Mouse (Mus musculus) c-Kit-positive CD71-positive TER-119-negative erythroid progenitor cells, embryonic 14.5 days (primary cell): ENCODE data around the gene Tbxas1.
A peak's percentile ranks its signal among the peaks of the same experiment; 100 is the strongest.

Source experiments
- DNase-seq: peaks from one replicate; pipeline ENCODE4 v3.0.0-alpha.2; 2013; ENCODE audit warnings: low read depth

The Tbxas1 gene

DNA sequence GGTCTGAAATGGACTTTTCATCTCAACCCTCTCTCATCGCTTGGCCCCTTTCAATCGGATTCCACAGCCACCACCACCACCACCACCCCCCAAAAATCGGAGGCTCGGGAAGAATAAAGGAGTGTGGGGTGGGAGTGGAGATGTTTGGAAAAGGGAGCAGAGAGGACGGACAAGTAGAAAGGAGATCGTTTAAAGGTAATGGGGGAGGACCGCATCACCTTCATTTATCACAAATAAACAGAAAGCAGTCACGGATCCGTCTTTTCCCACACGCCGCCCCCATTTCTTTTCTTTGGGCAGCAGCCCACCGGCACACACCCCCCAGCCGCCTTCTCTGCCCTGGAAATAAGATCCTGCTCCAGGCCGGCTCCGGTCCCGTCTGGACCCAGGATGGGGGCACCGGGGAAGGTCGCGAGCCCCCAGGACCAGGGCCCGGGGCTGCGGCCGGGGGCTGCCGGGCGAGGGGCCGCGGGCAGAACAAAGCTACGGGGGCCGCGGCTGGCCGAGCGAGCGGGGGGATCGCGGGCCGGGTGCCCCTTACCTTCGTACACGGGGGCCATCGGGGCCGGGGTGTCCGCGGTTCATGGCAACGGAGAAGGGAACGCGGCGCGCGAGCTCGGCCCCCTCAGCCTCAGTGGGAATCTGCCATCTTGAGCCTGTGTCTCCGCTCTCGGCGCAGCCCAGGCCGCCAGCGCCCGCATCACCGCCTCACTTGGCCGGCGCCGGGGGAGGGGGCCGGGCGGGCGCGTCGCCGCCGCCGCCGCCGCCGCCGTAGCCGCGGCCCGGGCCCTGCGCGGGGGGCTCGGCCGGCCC lies at the start of gene Tbxas1:
Gene Tbxas1, plus strand, starts transcription at position 147 of the 813 bp plus-strand sequence.
- DNase-seq: no peak

DNA sequence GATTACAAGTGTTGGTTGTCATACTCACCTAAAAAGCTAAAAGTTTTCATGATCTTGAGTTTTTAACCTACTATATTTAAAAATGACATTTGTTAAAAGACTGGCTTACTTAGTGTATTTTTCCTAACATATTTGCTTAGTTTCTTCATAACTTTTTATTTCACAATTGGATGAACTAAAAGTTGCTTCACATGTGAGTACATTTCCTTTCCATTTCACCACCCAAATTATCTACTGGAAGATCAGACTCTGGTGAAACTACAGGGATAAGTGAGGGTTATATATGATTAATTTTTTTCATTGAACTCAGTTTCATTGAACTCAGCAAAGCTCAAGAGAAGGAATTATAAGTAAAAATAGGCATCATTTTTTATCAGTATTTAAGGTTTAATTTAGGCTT lies 49.3 kb upstream of the Tbxas1 start:
- DNase-seq: no peak

DNA sequence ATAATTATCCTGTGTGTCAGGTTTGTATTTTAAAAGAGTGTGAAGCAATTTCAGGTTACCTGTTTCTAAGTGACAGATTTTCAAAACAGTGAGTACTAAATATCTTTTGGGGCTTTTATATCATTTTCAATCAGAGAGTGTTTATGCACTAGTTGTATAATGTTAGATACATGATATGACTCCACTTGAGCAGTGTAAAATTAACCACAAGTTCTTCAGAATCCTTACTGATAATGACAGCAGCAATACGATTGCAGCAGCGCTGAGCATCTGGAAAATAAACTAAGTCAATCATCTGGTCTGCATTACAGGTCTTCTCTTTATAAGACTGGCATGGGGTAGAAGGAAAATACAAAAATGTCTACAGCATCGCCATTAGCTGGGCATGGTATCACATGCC lies 48.3 kb upstream of the Tbxas1 start:
- DNase-seq: no peak

DNA sequence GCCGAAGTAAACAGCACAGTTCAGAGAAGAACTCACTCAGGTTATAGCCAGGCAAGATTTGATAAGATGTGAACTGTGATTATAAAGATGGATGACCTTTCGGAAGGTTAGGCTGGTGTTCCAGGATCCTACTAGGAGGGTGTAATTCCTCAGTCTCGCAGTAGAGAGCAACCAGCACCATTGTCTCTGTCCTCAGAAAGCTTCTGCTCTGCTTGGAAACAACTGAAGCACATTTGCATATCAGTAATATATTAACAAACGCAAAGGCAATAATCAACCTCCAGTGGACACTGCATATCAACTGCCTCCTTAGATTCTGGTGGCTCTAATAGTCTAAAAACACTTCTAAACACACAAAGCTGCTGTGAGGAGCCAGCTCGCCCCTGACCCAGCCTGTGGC lies 47.8 kb upstream of the Tbxas1 start:
- DNase-seq: no peak

DNA sequence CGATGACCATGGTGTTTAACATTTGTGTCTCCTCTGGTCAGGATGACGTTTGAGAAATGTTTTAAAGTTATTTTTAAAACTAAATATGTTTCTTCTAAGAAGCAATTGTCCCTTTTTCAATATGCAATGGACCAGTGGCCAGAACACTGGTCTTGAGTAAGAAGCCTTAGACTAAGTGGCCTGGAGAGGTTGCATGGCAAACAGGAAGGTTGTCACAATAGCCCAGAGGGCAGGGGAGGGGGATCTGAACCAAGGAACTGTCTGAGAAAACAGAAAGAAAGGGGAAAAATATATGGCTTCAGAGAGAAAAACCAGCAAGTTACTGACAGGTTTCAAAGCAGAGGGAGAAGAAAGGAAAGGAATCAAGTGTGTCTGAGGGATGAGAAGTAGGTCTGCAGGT lies 47.0 kb upstream of the Tbxas1 start:
- no peak for DNase-seq

DNA sequence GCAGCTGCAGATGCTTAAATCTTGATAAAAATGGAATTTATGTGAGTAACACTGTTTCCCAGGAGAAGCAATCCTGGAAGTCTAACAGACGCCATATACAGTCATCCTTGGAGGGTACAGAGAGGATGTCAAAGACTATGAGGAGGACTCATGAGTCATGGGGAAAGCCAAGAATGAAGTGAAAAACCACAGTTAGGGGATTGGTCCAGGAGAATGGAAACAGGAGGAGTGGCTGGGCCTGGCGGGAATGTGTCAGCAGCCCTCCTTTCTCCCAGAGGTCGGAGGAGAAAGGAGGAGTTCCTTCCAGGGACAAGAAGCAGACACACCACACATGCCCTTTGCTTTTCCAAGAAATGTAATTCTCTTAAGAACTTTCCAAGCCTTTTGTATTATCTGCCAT lies 45.8 kb upstream of the Tbxas1 start:
- DNase-seq: no peak

DNA sequence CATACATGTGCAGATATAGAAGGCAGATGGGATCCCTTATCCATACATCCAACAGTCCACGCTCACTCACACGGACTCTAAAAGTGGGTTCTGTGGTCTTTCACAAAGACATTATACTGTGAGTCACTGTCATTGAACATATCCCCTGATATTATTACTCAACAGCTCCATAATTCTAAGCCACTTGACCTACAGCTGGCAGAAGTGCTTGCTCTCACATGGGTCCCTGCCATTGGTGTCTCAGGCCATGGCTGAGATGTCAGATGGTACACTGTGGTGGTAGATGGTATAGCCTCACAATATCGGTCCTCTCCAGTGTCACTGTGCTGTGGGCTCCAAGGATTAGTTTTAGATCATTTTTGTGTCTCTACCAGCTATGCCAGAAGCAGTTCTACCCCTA lies 41.5 kb upstream of the Tbxas1 start:
- no peak for DNase-seq

DNA sequence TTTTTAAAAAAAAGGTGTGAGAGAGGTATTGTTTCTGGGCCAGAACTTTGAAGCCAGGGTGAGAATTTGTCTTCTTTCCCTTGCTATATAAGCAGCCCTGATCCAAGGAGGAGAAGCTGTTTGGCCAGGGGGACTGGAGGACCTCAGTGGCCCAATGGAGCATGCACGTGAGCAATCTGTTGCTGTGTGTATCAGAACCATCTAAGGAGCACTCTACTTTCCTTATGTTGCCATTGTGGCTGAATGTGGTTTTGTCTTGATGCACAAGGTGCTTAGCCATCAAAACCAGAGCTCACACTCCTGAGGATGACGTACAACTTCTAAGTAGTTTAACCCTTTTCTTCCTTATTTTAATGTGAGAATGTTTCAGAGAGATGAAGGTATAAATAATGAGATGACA lies 40.5 kb upstream of the Tbxas1 start:
- DNase-seq: no peak

DNA sequence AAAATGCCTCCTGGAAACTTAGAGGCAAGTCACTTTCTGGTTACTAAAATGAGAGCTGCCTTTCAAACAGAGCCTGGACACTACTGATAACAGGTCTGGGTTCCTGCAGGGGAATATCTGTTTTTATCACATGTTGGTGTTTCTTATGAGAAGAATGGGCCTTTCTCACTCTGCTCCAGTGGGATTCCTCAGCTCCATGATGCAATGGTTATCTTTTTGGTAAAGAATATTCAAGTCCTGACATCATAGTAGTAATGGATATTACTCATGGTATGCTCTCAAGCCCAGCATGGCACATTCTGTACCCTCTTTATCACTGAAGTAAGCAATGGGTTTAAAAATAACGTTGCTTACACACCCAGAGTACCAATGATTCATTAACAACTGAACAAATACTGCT lies 40.0 kb upstream of the Tbxas1 start:
- peak; percentile 77 for DNase-seq

DNA sequence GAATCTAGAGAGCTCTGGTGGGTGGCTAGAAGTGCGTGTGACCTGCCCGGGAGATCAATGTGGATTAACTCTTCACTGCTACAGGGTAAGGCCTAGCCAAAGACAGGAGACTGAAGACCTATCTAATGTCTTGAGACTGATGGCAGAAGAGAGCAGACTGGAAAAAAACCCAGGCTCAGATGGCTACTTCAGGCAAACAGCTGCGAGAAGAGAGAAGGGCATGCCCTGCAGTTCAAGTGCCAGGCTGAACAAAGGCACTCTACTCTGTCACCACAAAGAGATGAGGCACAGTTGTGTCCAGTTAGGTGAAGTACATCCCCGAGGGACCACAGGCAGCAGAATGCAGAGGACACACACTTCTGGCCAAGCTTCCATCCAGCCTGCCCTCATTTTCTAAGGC lies 37.1 kb upstream of the Tbxas1 start:
- no peak for DNase-seq

DNA sequence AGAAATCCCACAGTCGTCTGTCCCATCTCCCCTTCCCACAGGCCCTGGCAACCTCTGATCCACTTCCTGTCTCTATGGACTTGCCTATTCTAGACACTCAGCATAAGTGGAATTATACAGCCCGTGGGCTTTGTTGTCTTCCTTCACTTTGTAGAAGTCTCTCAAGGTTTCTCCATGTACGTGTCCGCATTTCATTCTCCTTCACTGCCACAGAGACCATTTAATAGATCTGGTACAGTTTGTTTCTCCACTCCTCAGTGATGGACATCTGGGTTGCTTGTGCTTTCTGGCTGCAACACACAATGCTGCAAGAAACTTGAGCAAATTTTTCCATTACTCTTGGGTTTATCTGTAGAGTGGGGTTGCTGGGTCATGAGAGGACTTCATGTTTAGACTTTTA lies 35.3 kb upstream of the Tbxas1 start:
- no peak for DNase-seq

DNA sequence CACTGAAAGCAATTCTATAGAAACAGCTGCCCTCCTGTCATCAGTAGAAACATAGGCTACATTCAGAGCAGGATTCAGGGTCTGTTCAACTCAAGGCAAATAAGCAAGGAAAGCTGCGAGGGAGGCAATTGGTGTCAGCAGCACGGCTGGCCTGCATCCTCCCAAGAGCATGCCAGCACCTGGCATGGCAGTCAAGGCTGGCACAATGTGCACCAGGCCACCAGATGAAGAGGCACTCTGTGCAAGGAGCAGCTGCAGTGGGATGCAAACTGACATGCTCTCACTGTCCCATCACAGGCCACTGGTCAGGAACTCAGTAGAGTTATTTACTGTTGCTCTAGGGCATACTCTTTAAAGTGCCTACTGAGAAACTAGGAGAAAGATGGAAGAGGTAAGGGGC lies 34.8 kb upstream of the Tbxas1 start:
- DNase-seq: no peak

DNA sequence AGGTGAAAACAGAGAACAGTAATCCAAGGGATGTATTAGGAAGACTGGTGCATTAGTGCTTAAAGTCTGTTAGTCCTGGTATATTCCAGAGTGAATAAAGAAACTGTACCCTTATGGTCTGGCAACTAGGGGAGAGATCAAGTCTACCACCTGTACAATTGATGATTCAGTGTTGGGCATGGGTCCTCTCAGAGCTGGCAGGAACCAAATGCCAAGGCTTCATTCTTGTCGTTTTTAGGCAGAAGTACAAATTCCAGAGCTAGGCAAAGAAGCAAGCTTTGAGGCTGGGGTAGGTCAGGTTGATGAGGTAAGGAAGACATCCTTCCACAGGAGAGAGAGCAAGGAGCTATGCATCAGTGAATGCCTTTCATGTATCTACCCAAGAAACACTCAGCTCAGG lies 34.4 kb upstream of the Tbxas1 start:
- DNase-seq: no peak

DNA sequence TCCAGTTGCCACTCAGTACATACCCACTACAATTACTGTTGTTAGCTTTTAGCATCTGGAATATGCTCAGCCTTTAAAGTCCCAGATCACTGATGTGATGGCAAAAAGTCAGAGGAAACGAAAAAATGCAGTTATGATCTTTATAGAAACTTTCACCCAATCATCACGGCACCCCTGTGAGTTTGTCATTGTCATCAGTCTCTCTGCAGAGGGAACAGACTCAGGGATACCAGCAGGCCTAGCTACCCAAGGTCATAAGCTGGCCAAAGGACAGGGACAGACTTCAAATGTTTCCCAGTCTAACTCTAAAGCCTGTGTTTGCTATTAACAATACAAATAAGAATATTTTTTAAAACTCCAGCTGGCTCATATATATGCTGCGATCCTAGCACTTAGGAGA lies 33.7 kb upstream of the Tbxas1 start:
- no peak for DNase-seq

DNA sequence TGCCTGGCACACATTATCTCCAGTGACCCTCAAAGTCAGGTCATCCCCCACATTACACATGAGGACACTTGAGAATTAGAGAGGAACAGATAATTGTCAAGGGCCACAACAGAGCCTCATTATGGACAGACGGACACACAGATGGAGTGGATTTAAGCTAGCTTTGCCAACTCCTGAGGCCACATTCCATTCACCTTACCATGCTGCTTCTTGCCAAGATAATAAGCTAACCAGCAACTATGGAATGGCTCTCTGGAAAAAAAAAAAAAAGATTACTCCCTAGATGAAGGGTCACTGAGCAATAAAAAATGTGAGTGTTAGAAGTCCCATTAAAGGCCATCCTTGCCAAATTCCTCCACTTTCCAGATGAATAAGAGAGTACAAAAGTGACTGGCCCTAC lies 30.1 kb upstream of the Tbxas1 start:
- DNase-seq: no peak

DNA sequence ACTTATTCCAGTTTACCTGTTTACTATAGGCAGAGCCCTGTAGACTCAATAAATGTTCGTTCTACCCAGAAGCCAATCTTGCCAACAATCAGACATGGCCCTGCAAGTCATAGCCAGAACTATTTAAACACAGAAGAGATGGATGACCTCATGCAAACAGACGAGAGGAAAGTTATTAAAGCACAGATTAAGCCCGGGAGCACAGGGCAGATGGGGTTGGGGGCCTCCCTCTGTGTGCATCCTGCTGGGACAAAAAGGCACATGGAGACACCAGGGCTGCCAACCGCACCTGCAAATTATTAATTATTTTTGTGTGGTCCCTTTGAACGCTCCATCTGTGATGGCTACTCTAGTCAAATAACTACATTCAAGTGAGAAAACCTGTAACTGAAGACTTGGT lies 29.3 kb upstream of the Tbxas1 start:
- no peak for DNase-seq

DNA sequence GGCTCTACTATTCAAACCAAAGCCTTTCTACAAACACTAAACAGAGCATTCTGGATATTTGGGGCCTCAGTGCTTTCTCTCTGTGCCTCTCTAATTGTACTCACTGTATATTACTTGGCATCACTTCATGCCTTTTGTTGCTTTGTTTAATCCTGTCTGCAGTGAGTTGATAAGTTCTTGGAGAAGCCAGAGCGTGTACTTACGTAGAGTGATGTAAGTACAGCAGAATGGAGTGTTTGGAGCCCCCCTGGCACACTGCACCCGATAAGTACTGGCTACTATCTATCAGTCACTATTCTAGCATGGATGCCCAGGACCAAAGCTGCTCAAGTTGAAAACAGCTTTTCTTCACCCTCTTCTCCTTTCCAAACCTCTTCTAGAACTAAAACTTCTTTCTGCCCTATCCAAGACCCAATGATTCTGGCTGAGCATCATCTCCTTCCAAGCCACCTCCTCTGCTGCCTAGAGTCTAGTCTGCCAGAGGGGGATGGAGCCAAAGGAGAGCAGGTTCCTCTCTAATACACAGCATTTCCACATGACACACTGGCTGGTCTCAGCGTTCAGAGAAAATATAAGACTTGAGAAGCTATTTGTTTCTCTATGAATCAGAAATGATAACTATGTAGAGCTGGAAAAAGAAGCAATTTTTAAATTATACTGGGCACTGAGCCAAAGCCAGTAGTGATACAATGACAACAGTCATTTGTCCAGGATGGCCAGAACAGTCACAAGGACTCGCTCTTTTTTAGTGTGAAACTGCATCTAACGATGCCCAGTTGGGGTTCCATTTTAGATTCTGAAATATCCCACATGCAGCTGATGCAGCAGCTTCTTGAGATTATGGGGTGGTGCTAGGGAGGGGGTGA lies 28.6 kb upstream of the Tbxas1 start:
- peak; percentile 40 for DNase-seq

DNA sequence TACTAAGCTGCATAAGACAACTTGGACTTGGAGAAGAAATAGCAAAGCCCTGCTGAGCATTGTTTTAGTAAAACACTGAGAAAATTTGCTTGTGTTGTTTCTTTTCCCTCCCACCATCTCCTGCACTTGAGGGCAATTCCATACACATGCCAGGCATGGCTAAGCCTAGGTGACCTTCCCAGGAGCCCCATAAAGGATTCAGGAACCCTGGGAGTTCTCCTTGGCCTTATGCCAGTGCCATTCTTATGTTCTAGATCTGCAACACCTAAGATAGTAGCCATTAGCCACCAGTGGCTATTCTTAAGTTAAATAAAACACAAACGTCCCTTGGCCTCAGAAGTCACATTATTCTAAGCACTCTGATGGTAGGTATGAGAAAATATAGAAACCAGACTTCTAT lies 27.8 kb upstream of the Tbxas1 start:
- DNase-seq: no peak

DNA sequence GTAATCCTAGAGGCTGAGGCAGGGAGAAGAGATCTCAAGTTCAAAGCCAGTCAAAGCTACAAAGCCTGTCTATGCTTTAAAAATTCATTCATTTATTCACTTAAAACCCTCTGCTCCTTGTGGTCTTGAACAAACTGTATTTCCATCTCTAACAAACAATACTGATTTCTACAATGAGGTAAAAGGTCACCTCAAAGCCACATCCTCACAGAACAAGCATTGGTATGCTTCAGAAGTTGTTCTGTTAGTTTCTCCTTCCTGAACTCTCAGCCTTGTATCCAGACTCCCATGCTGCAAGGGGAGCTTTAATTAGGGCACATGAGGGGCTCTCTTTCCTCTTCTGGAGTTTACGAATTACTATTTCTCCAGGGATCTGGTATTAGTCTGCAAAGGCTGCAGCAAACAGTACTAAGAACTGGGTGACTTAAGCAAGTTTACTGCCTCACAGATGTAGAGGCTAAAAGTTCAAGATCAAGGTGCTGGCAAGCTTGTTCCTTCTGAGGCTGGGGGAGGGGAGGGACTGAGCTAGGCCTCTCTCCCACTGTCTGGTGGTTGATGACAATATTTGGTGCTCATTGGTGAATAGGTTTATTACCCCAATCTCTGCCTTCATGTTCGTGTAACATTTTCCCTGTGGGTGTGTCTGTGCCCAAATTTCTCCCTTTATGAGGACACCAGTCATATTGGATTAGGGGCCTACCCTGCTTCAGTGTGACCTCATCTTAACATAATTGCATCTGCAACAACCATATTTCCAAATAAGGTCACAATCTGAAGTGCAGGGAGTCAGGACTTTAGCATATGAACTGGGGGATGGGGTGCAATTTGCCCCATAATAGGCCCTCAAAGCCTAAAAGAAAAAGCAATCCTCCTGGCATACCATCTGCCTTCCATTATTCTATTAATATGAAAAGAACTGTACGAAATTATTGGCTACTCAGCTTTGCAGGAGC lies 27.0 kb upstream of the Tbxas1 start:
- DNase-seq: no peak

DNA sequence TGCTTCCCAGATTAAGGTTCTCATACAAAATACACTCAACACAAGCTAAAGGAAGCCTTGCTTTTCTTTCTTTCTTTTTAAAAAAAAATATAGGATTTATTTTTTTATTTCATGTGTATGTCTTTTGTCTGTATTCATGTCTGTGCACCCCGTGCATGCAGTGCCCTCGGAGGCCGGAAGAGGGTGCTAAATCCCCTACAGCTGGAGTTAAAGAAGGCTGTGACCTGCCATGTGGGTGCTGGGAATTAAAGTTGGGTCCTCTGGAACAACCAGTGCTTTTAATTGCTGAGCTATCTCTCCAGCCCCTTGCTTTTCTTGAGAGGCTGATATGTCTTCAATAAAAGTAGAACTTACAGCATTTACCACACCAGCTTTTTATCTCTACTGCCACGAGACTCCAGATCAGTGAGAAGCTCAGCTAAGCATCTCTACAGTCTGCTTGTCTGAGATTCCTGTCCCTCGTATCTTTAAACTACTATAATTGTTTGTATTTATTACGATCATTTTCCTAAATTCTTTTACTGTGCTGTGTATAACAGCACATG lies 24.4 kb upstream of the Tbxas1 start:
- DNase-seq: no peak

DNA sequence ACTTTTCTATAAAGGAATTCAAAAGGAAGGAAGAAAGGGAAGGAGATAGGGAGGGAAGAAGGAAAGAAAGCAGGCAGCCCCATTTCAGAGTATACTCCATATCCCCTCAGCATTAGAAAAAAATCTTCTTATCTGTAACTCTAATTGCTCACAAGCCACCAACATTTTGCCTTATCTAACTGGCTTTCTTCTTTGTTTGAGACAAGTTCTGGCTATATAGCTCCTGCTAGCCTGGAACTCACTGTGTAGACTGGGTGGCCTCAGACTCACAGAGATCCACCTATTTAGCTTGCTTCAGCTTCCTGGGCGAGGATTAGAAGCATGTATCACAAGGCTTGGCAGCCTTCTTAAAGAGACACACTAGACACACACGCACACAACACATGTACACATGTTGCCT lies 23.5 kb upstream of the Tbxas1 start:
- peak; percentile 48 for DNase-seq

DNA sequence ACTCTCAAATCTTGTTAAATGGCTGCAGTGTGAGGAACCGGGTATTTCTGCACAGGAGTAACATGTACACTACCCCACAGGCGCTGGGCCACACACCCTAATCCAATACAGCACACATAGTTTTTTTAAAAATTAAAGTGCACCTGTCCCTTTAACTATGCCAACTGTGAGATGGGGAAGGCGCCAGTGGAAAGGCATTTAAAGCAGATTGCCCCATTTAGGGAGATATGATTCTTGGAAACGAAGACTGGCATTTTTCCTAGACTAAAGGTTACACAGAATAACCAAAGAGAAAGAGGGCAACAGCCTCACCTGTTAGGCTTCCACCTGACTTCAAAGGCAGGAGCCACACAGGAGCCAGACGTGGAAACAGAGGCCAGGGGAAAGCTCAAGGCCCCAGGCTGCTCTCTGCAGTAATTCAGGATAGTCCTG lies 21.6 kb upstream of the Tbxas1 start:
- no peak for DNase-seq
